Mouse (Mus musculus) thymus, postnatal 36 days (tissue): ENCODE data around the gene Rcor1.
"Not testable (repeated sequence)": the region's sequence is repeated elsewhere in the genome, so short reads cannot be mapped to it uniquely, and the experiment has no call there.

Experiments
- DNase-seq, 2 experiments: peaks; one replicate each; pipeline ENCODE4 v3.0.0; 2022; ENCODE audit warnings: mixed read lengths in 2 of 2

Rcor1 gene

GRCm38 (mm10) chr12:111021577-111021976 is 17.6 kb upstream of the Rcor1 start:
- DNase-seq = no peak

- DNase-seq = no peak
Observed at GRCm38 (mm10) chr12:111028176-111029167, 10.7 kb upstream of the Rcor1 start.

- DNase-seq = no peak
Observed at GRCm38 (mm10) chr12:111029291-111029890, 9.8 kb upstream of the Rcor1 start.

DNA sequence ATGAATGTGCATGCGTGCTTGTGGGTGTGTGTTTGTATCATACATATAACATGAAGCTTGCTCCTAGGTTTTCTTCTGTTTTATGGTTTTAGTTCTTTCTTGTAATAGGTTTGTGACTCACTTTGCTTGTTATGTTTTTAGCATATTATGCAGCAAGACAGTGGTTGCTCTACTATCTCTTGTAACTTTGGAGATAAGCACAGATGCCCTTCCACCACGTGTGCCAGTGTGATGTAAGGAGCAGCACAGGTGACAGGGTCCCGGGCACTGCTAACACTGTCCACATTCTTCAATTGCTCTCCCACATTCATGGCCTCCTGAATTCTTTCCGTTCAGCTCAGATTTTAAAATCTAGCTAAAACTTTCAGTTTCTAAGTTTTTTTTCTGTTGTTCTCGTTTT is 6.3 kb upstream of the Rcor1 start:
- no peak for DNase-seq

GRCm38 (mm10) chr12:111035182-111035824 is 3.8 kb upstream of the Rcor1 start:
- DNase-seq = peak; percentile 42 to 54

DNA sequence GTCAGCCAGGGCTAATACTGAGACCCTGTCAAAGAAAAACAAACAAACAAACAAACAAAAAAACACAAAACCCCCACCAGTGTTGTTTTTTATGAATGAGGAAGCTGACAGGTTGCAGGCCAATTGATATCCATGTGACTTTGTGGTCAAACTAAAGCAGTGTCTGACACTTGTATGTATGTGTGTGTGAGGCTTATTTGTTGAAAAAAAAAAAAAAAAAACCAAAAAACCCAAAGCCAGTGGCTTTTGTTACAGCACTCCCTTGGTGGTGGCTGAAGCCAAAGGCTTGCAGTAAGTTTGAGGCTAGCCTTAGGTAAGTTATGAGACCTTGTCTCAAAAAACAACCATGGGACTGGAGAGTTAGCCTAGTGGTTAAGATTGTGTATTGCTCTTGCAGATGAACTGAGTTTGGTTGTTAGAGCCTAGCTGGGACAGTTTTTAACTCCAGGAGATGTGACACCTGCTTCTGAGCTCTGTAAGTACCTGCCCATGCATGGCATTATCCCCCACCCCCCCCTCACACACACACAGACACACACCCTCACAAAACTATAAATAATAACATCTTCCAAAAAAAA is 2.9 kb upstream of the Rcor1 start:
- no peak for DNase-seq

GRCm38 (mm10) chr12:111037241-111038180 is 1.6 kb upstream of the Rcor1 start:
- peak; percentile 8 to 26 for DNase-seq

- DNase-seq = peak; percentile 81 to 84
Observed at GRCm38 (mm10) chr12:111038231-111038975, 748 bp upstream of the Rcor1 start.

- DNase-seq = peak; percentile 43 to 65
Observed at GRCm38 (mm10) chr12:111039771-111040530, 800 bp downstream of the Rcor1 start.

GRCm38 (mm10) chr12:111040531-111040860 is 1.3 kb downstream of the Rcor1 start:
- DNase-seq = no peak

DNA sequence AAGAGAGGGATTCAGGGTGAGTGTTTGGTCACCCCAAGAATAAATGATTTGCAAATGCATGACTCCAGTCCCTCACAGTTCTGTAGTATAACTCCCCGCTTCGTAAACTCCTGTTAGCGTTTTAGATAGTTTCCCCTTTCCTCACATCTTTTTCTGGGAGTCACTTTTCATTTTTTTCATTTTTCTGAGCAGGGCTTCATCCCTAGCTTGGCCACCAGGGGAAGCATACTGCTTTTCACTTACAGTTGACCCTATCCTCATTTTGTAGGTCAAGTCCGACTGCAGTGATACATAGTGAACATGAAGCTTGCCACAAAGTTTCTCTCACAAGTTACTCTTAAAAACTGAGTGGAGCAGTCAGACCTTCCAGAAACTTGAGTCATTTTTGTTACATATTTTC is 2.0 kb downstream of the Rcor1 start:
- DNase-seq = peak in 1 of 2 experiments; percentile 11

GRCm38 (mm10) chr12:111042365-111042764 is 3.2 kb downstream of the Rcor1 start:
- DNase-seq = no peak

DNA sequence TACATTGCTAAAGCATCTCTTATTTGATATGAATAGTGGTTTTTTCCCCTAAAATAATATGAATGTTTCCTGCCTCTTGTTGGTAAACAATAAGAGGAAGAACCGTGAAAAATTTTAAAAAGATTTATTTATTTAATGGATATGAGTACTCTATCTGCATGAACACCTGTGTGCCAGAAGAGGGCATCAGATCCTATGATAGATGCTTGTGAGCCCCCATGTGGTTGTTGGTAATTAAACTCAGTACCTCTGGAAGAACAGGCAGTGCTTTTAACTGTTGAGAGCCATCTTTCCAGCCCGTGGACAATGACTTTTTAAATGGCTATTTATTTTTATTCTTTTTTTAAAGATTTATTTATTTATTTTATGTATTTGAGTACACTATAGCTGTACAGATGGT is 5.7 kb downstream of the Rcor1 start:
- no peak for DNase-seq

DNA sequence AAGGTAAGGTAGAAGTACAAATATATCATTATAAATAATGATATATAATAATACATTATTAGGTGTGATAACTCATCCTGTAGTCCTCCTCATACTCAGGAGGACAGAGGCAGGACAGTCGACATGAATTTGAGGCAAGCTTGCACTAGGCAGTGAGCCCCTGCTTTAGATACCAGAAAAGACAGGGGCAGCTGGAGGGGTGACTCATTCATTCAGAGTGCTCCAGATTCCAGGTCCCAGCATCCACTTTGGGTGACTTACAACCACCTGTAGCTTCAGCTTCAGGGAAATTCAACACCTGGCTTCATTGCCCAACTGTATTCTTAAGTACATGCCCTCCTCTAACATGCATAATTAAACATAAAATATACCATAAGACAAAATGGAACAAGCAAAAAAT is 7.7 kb downstream of the Rcor1 start:
- no peak for DNase-seq

DNA sequence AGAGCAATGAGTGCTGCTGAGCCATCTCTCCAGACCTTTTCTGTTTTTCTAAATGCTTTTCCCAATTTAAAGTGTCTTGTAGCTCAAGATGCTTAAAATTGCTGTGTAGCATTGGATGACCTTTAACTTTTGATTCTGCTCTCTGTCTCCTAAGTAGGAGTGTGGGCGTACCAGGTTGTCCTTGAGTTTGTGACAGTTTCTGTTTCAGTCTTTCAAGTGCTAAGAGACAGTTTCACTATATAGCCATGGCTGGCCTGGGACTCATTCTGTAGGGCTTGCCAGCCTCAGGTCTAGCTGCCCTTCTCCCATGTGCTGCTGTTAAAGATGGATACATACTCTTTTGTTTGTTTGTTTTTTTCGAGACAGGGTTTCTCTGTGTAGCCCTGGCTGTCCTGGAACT is 9.1 kb downstream of the Rcor1 start:
- no peak for DNase-seq

DNA sequence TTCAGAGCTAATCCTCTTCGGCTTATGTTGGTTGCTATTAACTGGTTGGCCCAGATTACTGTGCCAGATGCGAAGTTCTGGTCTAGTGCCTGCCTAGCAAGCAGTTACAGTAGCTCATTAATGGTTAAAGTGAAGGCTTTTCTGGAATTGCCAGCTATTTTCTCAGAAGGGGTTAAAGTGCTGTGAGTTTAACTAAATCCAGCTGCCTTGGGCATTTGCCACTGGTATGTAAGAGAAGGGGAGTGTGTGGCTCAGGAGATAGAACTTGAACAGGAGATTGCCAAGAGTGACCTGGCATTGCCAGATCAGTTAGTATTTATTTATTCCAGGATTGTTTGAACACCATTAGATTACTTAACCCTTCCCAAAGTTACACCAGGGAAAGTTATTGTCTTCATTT is 11.1 kb downstream of the Rcor1 start:
- no peak for DNase-seq

- DNase-seq = no peak
Observed at GRCm38 (mm10) chr12:111063361-111063760, 24.2 kb downstream of the Rcor1 start.

- DNase-seq = no peak
Observed at GRCm38 (mm10) chr12:111064220-111064619, 25.1 kb downstream of the Rcor1 start.

DNA sequence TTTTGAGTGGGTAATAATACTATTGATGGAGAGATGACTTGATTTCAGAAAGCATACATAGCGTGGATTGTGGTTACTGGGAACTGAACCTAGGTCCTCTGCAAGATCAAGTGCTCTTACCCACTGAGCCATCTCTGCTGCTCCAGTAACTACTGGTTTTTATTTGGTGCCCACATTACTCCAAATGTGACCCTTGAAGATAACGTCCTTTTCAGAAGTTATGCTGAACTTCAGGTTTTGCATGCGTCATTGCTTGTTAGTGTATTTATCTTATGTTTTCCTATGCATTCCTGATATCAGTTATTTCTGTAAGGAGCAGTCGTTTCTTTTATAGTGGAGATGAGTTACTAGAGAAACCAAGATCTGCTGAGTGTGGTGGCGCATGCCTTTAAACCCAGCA is 26.2 kb downstream of the Rcor1 start:
- no peak for DNase-seq

DNA sequence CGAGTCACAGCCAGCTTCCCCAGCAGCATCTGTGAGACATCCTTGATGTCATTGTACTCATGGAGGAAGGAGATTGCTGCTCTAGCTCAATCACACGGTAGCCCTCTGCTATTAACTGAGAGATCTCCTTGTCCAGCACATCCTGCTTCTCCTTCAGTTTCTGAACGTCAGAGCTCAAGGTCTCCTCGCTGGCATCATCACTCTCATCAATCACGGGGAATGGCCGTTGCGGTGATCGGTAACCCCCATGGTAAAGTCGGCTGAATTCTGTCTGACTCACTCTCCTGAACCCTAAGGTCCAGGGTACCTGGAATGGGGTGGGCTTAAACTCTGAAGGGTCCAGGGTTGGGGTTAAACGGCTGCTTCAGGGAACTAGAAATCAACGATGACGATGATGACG is 28.7 kb downstream of the Rcor1 start:
- DNase-seq = no peak

GRCm38 (mm10) chr12:111069299-111069698 is 30.1 kb downstream of the Rcor1 start:
- not testable (repeated sequence) for DNase-seq
